Mouse (Mus musculus) cortical plate, adult 2 months (tissue): Measurements from ENCODE around the gene Cmip. TPM values are rescaled to one million over a fixed set of nuclear protein-coding genes. Genes with fewer than 3 reads are reported as not detected.

Source experiments
- H3K27ac ChIP-seq: fragments of 200-500 bp; 2 replicates; pipeline ENCODE4 v1.5.1; 2012; ENCODE audit warnings: low read length, control low read depth, inconsistent platforms; ENCODE audit not compliant: insufficient read depth
- H3K4me1 ChIP-seq: fragments of 200-500 bp; 2 replicates; pipeline ENCODE4 v1.6.1; 2011; ENCODE audit warnings: low read length; ENCODE audit not compliant: control insufficient read depth, insufficient read depth
- H3K4me3 ChIP-seq: fragments of 200-500 bp; 2 replicates; pipeline ENCODE4 v1.5.1; 2011; ENCODE audit warnings: mild to moderate bottlenecking, low read length, control low read depth; ENCODE audit not compliant: insufficient read depth
- CTCF ChIP-seq: fragments of 200-500 bp; IDR thresholded peaks from 2 replicates; pipeline ENCODE4 v1.5.1; 2011; ENCODE audit warnings: mild to moderate bottlenecking, control low read depth, low read length; ENCODE audit not compliant: insufficient read depth; ENCODE audit errors: extremely low read depth
- POLR2A ChIP-seq: fragments of 200-500 bp; IDR thresholded peaks from 2 replicates; pipeline ENCODE4 v1.6.1; 2011; ENCODE audit warnings: mild to moderate bottlenecking, low read length, control low read depth; ENCODE audit not compliant: insufficient read depth; ENCODE audit errors: extremely low read depth
- polyA plus RNA-seq: library from polyadenylated mRNA; depleted of rRNA; stranded (reverse); fragments of >200 nt; gene quantifications from 2 replicates; pipeline ENCODE4 v1.2.3, GENCODE M21; 2012

Gene Cmip
- polyA plus RNA-seq, 1 experiment: 128 TPM

GRCm38 (mm10) chr8:117368781-117369180 lies 111.9 kb downstream of the Cmip start:
- TF ChIP-seq CTCF (no peak), POLR2A (no peak)

GRCm38 (mm10) chr8:117370009-117370408 lies 113.1 kb downstream of the Cmip start:
- Histone ChIP-seq H3K4me3 (no peak overlapping the region), H3K4me1 (peaks cover 23% of the 10 kb centered on the region), H3K27ac (no peak overlapping the region)
- TF ChIP-seq CTCF (no peak), POLR2A (no peak)

More at GRCm38 (mm10) chr8:117368781-117369180, 111.9 kb downstream of the Cmip start:
- no peak overlapping the region for H3K4me3 ChIP-seq
- H3K27ac ChIP-seq: no peak overlapping the region
- H3K4me1 ChIP-seq: peaks cover 14% of the 10 kb centered on the region

GRCm38 (mm10) chr8:117371189-117371588 lies 114.3 kb downstream of the Cmip start:
- Histone ChIP-seq H3K4me3 (no peak overlapping the region), H3K27ac (no peak overlapping the region), H3K4me1 (peaks cover 23% of the 10 kb centered on the region)
- TF ChIP-seq CTCF (no peak), POLR2A (no peak)

GRCm38 (mm10) chr8:117372070-117372469 lies 115.2 kb downstream of the Cmip start:
- TF ChIP-seq CTCF: peak; percentile 21; the same call in 1 of the 2 replicates
- TF ChIP-seq POLR2A: no peak
- H3K27ac ChIP-seq: 0 out of 2 replicates have a peak overlapping the region, but pooled peaks have one; percentile 9
- peaks cover 26% of the 10 kb centered on the region for H3K4me1 ChIP-seq
- no peak overlapping the region for H3K4me3 ChIP-seq

GRCm38 (mm10) chr8:117373001-117373428 lies 116.2 kb downstream of the Cmip start:
- Histone ChIP-seq H3K4me1 (peaks cover 26% of the 10 kb centered on the region), H3K27ac (no peak overlapping the region), H3K4me3 (no peak overlapping the region)
- TF ChIP-seq POLR2A (no peak), CTCF (no peak)

- TF ChIP-seq CTCF: no peak
- TF ChIP-seq POLR2A: no peak
- Histone ChIP-seq H3K4me1 (peaks cover 30% of the 10 kb centered on the region), H3K27ac (peak overlapping the region; percentile 21; the same call in 1 of the 2 replicates), H3K4me3 (no peak overlapping the region)
Observed at GRCm38 (mm10) chr8:117374087-117374486, 117.2 kb downstream of the Cmip start.

GRCm38 (mm10) chr8:117376997-117377396 lies 120.1 kb downstream of the Cmip start:
- Histone ChIP-seq H3K4me3 (no peak overlapping the region), H3K4me1 (peaks cover 28% of the 10 kb centered on the region), H3K27ac (no peak overlapping the region)
- TF ChIP-seq POLR2A: no peak
- no peak for TF ChIP-seq CTCF

- Histone ChIP-seq H3K4me1 (peaks cover 24% of the 10 kb centered on the region), H3K4me3 (no peak overlapping the region; the same call in 1 of the 2 replicates), H3K27ac (peak overlapping the region; percentile 86)
- TF ChIP-seq CTCF (no peak), POLR2A (no peak)
Observed at GRCm38 (mm10) chr8:117378625-117379024, 121.8 kb downstream of the Cmip start.

GRCm38 (mm10) chr8:117379131-117379530 lies 122.3 kb downstream of the Cmip start:
- Histone ChIP-seq H3K4me3 (peak overlapping the region; percentile 48), H3K27ac (peak overlapping the region; percentile 86), H3K4me1 (peaks cover 22% of the 10 kb centered on the region)
- TF ChIP-seq POLR2A (peak; percentile 66; the same call in 1 of the 2 replicates), CTCF (peak; percentile 40; the same call in 1 of the 2 replicates)

- H3K4me3 ChIP-seq: 0 out of 2 replicates have a peak overlapping the region, but pooled peaks have one; percentile 48
- TF ChIP-seq CTCF (no peak), POLR2A (no peak)
- peaks cover 15% of the 10 kb centered on the region for H3K4me1 ChIP-seq
- no peak overlapping the region for H3K27ac ChIP-seq
Observed at GRCm38 (mm10) chr8:117380796-117381195, 123.9 kb downstream of the Cmip start.

GRCm38 (mm10) chr8:117386142-117386541 lies 129.3 kb downstream of the Cmip start:
- TF ChIP-seq POLR2A: no peak
- TF ChIP-seq CTCF: peak; percentile 53
- no peak overlapping the region for H3K27ac ChIP-seq

More at GRCm38 (mm10) chr8:117386142-117386541, 129.3 kb downstream of the Cmip start:
- peaks cover 14% of the 10 kb centered on the region for H3K4me1 ChIP-seq
- no peak overlapping the region for H3K4me3 ChIP-seq
